Mouse (Mus musculus) c-Kit-positive CD71-positive TER-119-negative erythroid progenitor cells, embryonic 14.5 days (primary cell): ENCODE measurements around the gene Atxn2.
"Not testable (repeated sequence)": the region's sequence is repeated elsewhere in the genome, so short reads cannot be mapped to it uniquely, and the experiment has no call there.

ENCODE experiments used
- DNase-seq: peaks from one replicate; pipeline ENCODE4 v3.0.0-alpha.2; 2013; ENCODE audit warnings: low read depth

Atxn2 gene

DNA sequence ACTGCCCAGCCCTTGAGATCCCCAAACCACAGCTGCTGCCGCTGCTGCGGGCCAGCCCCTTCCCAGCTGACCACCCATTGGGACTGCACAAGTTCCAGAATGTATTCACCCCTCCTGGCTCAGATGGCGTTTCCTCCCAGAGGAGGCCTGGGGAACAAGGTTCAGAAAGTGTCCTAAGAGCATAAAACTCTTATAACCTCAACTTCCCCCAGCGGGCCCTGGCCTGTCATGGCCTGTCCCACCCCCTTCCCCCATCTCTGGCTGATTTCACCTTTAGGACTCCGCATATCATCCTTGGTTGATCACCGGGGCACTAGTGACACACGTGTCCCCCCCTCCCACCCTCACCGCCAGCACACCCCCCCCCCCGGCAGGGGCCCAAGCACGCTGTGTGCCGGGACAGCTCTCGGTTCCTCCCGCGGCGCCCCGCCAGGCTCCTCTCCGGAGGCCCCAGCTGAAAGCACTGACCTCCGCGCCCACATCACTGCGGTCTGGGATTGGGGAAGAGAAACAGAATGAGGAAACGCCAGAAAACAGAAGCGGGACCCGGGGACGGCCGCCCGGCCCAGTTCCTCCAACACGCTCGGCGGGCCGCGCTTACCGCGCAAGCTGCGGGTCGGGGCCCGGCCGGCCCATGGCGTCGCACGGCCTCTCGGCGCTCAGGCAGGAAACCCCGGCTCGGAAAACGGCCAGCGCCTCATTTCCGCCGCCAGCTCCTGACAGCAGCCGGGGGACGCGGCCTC lies 125.0 kb downstream of the Atxn2 start:
- no peak for DNase-seq

DNA sequence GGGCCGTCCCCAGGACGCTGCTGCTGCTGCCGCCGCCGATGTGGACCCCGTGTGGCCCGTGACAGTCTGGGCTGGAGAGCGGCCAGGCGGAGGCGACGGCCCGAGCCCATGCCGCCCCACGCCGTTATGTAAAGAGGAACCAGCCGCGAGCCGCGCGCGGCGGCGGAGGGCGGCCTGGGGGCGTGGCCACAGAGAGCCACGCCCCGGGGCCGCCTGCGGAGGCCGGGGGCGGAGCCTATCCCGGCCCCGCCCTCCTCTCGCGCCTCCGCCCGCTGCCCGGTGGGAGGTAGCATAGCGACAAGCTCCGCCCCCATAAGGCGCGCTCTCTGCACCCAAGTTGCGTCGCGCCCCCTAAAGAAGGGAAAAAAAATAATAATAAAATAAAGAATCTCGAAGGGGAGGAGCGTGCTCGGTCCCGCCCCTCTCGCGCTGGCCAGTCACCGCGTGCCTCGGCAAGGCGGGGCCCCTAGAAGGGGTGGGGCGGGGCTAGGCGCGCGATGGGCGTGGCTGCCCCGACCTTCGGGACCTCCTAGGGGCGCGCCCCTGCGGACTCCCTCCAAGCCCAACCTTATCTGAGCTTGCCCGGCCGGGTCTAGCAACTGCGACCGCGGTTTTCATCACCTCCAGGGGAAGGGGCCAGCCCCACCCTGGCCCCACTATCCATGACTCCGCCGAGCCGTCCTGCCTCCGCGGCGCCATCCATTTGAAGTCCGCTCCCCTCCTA lies 125.7 kb downstream of the Atxn2 start:
- DNase-seq, result peak; percentile 91

DNA sequence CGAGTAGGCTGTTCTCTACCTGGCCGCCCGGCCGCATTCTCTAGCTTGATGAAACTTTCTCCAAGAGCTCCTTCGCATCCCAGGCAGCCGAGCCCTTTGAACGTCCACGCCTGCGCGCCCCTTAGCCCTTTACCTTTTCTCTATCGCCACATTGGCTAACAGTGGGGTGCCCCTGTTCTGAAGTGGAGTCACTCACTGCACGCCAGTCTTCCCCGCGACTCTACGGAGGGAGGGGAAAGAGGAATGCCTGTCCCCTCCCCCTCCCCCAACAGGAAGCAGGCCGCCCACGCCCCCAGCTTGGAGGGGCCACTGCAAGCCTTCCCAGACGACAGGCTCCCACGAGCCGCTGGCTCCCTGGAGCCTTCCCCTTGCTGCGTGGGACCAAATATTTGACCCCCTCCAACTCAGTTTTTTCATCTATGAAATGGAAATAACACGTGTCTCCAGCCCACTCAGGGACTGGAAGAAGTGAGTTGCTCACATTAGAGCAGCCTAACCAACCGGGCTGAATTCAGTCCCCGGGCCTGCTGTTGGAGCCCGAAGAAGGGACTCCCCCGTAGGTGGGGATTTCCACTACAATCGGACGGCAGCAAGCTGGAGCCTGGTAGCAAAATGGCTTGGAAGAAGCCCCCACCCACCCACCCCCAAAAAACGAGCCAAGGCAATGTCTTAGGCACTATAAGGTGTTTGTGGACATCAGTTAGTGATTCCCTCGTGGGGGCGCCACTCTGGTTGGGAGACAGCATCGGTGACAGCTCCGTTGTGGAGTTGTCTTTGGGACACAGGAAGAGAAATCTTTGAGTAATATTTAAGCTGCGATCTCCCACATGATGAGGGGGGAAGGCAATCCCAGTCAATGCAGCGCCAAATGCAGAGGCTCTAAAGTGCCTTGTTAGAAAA lies 126.6 kb downstream of the Atxn2 start, which contains the start of gene Sh2b3:
Sh2b3 (minus strand) TSS at position 206 of the 900 bp plus-strand sequence.
- DNase-seq, result no peak

DNA sequence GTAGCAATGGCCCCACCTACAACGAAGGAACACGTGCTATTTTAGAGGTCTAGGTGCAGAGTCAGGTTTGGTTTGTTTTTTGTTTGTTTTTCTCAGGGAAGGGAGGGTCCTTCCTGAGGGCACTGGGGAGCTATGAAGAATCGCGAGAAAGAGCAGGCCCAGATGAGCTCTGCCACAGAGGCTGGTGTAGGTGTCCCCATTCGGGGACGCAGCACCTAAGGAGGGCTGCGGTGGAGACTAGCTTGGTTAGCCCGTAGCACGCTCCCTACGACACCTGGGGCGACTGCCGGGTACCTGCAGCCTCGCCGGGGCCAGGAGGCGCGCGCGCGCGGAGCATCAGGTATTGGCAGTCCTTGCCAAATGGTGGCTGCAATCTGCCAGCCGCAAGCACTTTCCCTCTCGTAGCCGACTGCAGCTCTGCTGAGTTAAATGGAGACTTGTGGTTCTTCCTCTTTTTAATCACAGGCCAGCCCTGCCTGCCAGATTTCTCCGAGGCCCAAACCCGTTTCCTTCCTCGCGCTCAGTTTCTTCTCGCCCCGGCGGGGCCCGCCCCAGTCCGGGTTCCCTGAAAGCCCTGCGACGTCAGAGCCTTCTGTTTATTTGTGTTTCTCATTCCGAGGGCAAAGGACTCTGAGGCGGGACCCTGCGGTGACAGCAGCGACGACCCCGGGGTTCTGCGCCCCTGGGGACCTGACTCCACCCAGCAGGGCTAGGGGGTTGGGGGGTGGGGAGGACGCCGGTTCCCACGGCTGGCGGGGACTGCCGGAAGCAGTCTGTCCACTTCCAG lies 127.4 kb downstream of the Atxn2 start:
- DNase-seq, result peak; percentile 27

DNA sequence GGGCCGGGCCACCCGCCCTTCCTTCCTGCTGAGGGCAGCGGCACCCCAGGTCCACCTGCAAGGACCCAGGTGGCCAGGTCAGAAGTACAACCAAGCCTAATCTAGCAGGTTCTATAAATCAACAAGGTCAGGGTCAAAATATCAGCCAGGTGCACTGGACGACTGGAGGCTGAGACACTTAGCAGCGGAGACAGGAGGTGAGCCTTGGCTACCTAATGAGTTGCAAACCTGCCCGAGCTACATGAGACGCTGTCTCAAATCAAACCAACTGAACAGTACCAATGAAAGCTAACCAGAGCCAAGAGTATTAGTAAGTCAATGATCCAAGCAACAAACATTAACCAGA lies 128.0 kb downstream of the Atxn2 start:
- DNase-seq, result no peak

DNA sequence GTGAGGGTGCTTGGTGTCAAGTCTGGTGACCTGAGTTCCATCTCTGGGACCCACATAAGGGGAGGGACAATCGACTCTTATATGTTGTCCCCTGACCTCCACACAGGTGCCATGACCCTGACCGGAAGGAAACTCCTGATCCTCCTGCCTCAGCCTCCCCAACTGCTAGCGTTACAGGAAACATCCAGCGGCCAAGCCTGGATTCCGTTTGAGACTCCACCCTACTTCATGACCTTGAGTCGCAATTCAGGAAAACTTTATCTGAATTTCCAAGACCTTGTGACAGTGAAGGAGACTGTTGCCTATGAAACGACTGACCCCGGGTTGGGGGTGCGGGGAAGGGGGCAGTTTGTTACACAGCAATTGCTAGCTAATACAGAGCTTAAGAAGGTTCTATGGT lies 130.4 kb downstream of the Atxn2 start:
- DNase-seq, result no peak

DNA sequence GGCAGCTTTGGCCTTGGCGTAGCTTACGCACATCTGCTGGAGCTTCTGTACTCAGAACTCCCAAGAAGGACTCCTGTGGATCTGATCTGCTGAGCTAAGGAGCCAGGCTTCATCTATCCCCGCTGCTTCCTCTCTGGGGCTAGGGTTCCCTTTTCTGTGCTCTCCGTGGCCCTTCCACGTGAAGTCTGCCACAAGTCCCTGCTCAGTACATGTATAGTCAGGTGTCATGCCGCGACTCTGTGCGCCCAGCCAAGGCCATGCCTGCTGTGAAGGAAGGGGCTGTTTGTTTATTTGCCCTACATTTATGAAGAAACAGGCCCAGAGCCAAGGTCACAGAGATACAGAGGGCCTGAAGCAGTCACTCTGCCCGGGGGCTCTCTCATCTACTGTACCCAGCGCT lies 130.8 kb downstream of the Atxn2 start:
- DNase-seq, result no peak

DNA sequence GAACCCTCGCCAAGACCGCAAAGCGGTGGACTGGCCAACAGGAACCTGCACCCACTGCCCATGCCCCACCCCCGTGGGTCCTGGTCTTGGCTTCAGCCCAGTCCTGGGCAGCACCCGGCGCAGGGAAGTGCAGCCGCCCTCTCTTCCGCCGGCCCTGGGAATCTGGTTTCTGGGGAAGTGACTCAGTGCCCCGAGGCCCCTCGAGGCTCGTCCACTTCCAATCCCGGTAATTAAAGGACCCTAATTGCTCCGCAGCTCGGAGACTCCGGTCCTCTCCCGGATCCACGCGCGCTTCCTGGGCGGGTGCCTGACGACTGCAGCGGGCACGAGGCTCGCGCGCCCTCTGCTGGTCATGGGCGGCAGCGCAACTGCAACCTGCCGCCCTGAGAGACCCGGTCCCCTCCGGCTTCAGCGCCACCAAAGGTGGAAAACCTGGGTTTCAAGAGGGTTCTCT lies 131.6 kb downstream of the Atxn2 start:
- DNase-seq, result peak; percentile 60

DNA sequence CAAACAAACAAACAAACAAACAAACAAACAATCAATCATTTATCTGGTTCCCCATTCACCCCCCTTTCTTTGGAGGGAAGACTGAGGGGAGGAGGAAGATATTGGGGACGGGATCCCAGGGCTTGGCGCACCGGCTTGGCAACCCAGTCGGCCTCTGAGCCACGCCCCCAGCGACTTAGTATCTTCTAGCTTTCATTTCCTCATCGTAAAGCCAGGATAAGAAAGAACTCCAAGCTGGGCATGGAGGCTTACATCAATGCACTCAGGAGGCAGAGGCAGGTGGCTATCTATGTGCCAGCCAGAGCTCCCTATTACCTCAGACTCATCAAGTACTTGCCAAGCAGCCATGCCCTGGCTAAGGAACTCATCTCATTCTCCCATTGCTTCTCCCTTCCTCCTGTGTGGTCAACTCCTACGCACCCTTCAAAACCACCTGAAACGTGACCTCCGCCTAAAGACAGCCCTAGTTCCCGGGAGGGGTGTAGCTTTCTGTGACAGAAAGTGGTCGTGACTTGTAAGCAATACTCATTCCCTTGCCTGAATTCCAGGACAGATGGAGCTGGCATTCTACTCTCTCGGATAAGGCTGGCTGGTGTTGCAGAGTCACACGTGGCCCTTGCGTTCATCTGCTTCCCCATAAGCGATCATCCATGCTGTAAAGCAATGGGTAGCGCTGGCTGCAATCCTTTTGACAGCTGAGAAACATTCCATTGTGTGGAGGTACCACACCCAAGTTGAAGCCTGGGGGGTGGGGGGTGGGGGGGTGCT lies 132.2 kb downstream of the Atxn2 start:
- peak; percentile 42 for DNase-seq

DNA sequence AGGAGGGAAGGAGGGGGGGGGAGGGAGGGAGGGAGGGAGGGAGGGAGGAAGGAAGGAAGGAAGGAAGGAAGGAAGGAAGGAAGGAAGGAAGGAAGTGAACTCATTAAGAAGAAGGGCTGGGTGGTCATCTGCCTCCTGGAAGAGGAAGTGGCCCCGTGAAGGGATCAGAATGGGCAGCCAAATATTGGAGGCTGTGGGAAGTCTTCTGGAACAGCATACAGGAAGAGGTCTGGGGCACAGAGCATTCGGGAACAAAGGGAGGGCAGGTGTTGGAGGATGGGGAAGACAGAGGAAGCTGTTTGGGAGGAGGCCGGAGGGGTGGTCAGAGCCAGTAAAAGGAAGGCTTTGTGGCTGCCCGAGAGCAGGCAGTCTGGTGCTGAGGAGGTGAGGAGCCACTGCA lies 134.2 kb downstream of the Atxn2 start:
- no peak for DNase-seq

DNA sequence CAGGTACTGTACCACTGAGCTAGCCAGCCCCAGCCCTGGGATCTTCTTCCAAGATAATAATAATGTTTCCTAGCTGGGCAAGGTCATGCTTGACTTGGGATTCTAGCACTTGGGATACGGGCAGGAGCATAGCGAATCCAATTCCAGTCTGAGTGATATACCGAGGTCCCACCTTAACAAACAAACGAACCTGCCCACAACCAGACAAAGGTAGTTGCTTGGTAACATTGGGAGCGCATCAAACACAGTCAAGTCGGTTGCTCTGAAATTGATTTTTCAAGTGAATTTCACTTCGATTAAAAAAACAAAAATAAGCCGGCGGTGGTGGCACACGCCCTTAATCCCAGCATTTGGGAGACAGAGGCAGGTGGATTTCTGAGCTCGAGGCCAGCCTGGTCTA lies 135.2 kb downstream of the Atxn2 start:
- no peak for DNase-seq

DNA sequence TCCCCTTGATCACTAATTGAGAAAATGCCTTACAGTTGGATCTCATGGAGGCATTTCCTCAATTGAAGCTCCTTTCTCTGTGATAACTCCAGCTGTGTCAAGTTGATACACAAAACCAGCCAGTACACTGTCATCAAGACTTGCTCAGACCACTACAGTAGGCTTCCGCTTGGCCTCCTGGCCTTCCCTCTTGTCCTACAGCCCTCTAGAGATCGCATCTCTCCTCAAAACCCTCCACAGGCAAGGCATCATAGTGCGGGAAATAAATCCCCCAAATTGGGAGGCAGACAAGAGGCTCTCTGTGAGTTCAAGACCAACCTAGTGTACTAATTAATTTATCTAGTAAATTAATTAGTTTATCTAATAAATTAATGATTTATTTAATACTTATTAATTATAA lies 136.1 kb downstream of the Atxn2 start:
- DNase-seq, result not testable (repeated sequence)

DNA sequence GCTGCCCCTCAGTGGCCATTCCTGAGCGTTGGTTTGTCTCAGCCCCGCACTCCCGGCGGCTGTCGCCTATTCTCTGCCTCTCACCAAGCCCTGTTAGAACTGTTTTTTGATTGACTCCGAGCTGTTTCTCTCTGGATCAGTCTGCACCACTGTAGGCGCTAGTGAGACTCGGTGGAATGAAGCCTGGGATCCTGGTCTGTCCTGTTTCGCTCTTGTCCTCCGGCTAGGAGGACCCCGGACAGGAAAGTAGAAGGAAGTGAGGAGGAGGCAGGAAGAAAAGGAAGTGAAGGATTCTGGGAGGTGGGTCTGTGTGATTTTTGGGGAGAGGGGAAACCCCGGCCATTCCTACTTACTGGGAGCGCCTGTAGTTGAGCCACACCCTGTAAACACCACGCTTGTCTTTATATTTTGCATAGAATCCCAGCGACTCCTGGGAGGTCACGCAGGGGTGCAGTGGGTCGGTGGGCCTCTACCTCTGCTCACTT lies 136.9 kb downstream of the Atxn2 start:
- DNase-seq, result peak; percentile 53

DNA sequence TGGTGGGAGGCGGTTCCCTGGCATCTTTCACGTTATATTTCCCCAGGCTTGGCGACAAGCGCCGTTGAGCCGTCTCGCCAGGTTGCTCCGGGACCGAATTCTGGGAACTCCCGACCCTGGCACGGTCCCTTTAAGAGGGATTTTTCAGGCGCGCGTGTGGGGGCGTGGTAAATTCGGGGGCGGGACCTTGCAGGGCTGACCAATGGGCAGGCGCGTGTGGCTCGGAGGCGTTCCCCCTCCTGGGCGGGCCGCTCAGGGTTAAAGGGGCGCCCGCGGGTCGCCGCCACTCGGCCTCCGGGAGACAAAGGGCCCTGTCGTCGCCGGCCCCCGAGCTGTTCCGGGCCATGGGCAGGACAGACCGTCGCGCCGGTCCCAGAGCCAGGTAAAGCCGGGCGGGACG lies 137.6 kb downstream of the Atxn2 start, which contains the start of gene Pheta1:
Pheta1 (plus strand) TSS at position 242 of the 400 bp plus-strand sequence.
- DNase-seq, result peak; percentile 83

DNA sequence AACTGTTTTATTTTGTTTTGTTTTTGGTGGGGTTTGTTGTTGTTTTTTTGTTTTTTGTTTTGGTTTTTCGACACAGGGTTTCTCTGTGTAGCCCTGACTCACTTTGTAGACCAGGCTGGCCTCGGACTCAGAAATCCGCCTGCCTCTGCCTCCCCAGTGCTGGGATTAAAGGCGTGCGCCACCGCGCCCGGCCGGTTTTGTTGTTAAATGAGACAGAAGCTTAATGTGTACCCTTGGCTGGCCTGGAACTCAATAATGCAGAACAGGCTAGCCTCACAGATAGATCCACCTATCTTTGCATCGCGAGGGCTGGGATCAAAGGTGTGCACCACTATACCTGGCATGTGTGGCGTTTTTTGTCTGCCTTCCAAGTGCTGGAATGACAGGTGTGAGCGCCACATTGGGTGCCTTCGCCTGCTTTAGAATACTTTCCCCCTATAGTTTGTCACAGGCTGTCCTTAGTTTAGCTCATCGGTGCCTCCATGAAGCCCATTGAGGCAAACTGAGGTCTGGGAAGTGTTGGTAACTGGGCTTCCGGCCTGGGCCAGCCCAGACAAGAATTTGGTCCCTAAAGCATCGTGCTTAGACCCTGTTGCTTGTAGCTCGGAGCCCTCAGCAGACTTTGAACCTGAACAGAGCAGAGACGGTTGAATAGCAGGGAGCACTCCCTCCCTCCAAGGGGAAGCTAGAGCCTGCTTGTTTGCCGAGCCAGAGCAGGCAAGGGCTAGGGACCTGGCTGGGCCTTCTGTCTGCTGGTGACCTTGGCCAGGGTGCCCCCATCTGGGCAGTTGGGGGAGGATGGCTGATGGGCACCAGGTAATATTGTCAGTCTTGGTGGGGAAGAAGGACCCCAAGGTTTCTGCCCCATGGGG lies 138.6 kb downstream of the Atxn2 start:
- no peak for DNase-seq

DNA sequence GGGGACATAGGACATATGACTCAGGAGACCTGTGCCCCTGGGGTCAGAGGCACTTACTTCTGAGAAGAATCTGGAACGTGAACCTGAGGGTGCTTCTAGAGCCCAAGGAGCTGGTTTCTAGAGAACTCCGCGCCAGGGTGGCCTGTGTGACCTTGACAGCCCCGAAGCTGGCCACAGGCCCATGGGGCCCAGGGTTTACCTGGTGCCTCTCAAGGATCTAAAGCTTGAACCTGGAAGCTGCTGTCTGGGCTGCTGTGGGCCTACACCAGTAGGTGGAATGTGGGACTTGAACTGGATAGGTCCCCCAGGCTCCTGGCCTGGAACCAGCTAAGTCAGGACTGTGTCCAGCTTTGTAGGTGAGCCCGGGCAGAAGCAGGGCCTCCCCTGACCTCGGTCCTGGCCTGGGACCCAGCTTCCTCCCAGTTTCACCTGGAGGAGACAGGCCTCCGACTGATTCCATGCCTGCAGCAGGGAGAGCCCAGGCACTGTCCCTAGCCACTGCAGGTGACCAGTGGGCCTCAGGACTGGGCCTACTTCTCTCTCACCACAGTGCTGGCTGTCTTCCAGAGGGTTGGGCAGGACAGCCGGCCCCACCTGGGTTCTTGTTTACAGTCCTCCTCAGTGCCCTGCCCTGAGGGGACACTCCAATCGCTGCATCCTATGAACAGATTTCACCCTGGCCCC lies 142.4 kb downstream of the Atxn2 start:
- no peak for DNase-seq

DNA sequence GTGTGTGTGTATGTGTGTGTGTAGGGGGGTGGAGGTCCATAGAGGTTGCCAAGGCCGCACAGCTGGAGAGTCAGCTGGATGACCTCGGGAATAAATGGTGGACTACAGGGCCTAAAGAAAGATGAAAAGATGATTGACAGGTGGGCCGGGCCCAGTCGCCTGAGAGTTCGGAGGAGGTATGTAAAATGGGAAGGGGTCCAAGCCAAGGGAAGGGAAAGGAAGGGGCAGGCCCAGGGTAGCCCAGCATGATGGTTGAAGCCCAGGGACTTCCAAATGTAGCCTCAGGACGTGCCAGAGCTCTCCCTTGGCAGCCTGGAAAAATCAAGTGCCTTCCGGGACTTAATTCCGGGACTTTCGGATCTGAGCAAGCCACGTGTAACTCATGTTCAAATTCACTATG lies 143.6 kb downstream of the Atxn2 start:
- no peak for DNase-seq

DNA sequence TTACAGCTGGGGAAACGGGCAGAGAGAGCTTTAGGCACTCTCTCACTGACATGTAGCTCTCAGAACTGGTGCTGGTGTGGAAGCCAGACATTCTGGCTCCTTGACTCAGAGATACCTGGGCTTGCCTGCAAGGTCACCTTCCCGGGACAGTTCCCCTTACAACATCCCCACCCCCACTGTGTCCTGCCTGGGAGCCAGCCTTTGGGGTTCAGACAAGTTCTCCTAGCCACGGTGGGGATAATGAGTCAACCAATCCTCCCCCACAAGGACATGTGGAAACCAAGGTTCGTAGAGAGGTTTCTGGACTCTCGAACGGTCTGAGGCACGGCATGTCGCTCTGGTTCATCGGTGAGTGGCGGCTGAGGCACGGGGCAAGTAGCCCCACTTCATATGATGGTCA lies 145.6 kb downstream of the Atxn2 start:
- DNase-seq, result no peak

DNA sequence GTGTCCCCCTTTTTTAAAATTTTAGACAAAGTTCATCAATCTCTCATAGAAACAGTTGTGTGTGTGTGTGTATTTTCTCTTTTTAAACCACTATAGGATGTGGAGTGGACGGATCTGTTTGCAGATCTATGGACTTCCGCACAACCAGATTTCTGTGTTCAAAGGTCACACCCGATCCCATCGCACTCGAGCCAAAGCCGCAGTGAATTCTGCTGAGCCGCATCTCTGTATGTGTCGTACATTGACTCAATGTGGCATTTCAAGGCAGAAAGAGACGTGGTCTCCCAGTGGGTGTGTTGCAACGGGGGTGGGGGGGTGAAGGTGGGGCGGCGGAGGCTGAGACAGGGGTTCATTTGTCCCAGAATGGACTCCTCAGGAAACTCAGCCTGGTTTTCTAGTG lies 147.3 kb downstream of the Atxn2 start:
- DNase-seq, result no peak
